Comparison of ENCODE assay signal across 10 mouse cellular contexts in the genomic region with DNA sequence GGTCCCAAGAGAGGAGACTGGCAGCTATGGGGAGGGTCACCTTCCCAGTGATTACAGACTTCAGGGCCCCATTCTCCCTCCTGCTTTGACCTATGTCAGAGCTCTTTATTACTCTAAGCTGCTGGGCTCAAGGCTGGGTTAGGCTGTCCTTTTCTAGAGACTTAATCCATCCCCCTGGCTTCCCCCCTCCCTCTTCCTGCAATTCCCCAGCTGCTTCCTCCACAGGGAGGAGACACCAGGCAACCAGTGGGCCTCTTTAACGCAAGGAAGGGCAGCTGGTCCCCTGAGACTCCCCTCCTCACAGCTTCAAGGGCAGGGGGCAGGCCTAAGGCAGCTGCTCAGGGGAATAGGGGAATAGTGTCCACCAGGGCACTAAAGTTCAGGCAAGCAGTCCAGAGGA. TPM values are rescaled to one million over a fixed set of nuclear protein-coding genes. Genes with fewer than 3 reads are reported as not detected.
DNase-seq lines count a peak whose midpoint lies in the region; ATAC-seq lines count a peak whose summit lies in the region.
"Had no signal": no experiment of that assay in that cellular context is flagged by ENCODE, and none has a peak within 500 bp of the region (broad histone marks: within the 10 kb centered on the region; RNA-seq: fewer than 3 reads in every experiment).

No protein-coding gene starts in this region.

- no peak overlapping the region for H3K27ac ChIP-seq in hindbrain, embryonic 11.5 days (ENCODE audit: low read depth, low read length)
- H3K27ac ChIP-seq in hindbrain, embryonic 13.5 days: no peak overlapping the region
- no peak overlapping the region for H3K27ac ChIP-seq in embryonic facial prominence, embryonic 14.5 days (replicated peaks; ENCODE audit: low read depth, low read length)
- H3K27ac ChIP-seq in kidney, embryonic 15.5 days: peak overlapping the region; percentile 41; the same call in 1 of the 2 replicates
- no peak overlapping the region for H3K27ac ChIP-seq in neural tube, embryonic 12.5 days
- no peak overlapping the region for H3K27ac ChIP-seq in limb, embryonic 10.5 days
- H3K27ac ChIP-seq: stomach, embryonic 15.5 days had no signal

- intact Hi-C loops in gastrocnemius, postnatal 36 days (cut with DNase I): no loop called here

- peaks cover 17% of the 10 kb centered on the region for H3K4me1 ChIP-seq in hindbrain, embryonic 11.5 days (replicated peaks; ENCODE audit: control insufficient read depth, insufficient read depth, low read length)
- peaks cover 66% of the 10 kb centered on the region for H3K4me1 ChIP-seq in hindbrain, embryonic 13.5 days (replicated peaks)
- H3K4me1 ChIP-seq in embryonic facial prominence, embryonic 14.5 days (ENCODE audit: control insufficient read depth, insufficient read depth, low read length): peaks cover 21% of the 10 kb centered on the region
- H3K4me1 ChIP-seq in kidney, embryonic 15.5 days: peaks cover 55% of the 10 kb centered on the region
- H3K4me1 ChIP-seq in neural tube, embryonic 12.5 days: peaks cover 45% of the 10 kb centered on the region
- H3K4me1 ChIP-seq in limb, embryonic 10.5 days: peaks cover 56% of the 10 kb centered on the region

- no peaks in the 10 kb centered on the region for H3K36me3 ChIP-seq in hindbrain, embryonic 11.5 days (ENCODE audit: control insufficient read depth, insufficient read depth, low read length)
- no peaks in the 10 kb centered on the region for H3K36me3 ChIP-seq in hindbrain, embryonic 13.5 days
- no peaks in the 10 kb centered on the region for H3K36me3 ChIP-seq in embryonic facial prominence, embryonic 14.5 days (ENCODE audit: control insufficient read depth, insufficient read depth, low read length)
- H3K36me3 ChIP-seq in kidney, embryonic 15.5 days: 0 out of 2 replicates have a peak, but pooled peaks cover 1% of the 10 kb centered on the region
- H3K36me3 ChIP-seq in neural tube, embryonic 12.5 days: no peaks in the 10 kb centered on the region
- H3K36me3 ChIP-seq in limb, embryonic 10.5 days: no peaks in the 10 kb centered on the region
- H3K36me3 ChIP-seq: stomach, embryonic 15.5 days had no signal

- ATAC-seq in hindbrain, embryonic 11.5 days (ENCODE audit: low FRiP score): no peak
- no peak for ATAC-seq in hindbrain, embryonic 13.5 days (ENCODE audit: low FRiP score)
- ATAC-seq in embryonic facial prominence, embryonic 14.5 days (ENCODE audit: low read depth): no peak
- ATAC-seq in kidney, embryonic 15.5 days (replicated peaks; ENCODE audit: low FRiP score): 0 out of 2 replicates have a peak, but pooled peaks have one; percentile 10
- no peak for ATAC-seq in neural tube, embryonic 12.5 days (ENCODE audit: low FRiP score, low read depth)

- DNase-seq in hindbrain, embryonic 11.5 days (ENCODE audit: low spot score): peak; percentile 50
- peak; percentile 72 for DNase-seq in embryonic facial prominence, embryonic 14.5 days (ENCODE audit: low spot score)
- no peak for DNase-seq in limb, embryonic 10.5 days (ENCODE audit: low spot score)
- DNase-seq in cerebellum, postnatal 14 days: no peak
- DNase-seq in gastrocnemius, postnatal 36 days: no peak

- no peak overlapping the region for H3K4me3 ChIP-seq in hindbrain, embryonic 11.5 days (ENCODE audit: low read depth, low read length)
- no peak overlapping the region for H3K4me3 ChIP-seq in hindbrain, embryonic 13.5 days
- H3K4me3 ChIP-seq in embryonic facial prominence, embryonic 14.5 days (ENCODE audit: low read depth, low read length): no peak overlapping the region
- 0 out of 2 replicates have a peak overlapping the region, but pooled peaks have one; percentile 1 for H3K4me3 ChIP-seq in kidney, embryonic 15.5 days (replicated peaks)
- no peak overlapping the region for H3K4me3 ChIP-seq in neural tube, embryonic 12.5 days
- H3K4me3 ChIP-seq in limb, embryonic 10.5 days: no peak overlapping the region
- H3K4me3 ChIP-seq: erythroblast, embryonic 14.5 days; stomach, embryonic 15.5 days had no signal

- peaks cover 18% of the 10 kb centered on the region for H3K27me3 ChIP-seq in hindbrain, embryonic 11.5 days (ENCODE audit: control insufficient read depth, insufficient read depth, low read length)
- H3K27me3 ChIP-seq in hindbrain, embryonic 13.5 days: peaks cover 24% of the 10 kb centered on the region
- H3K27me3 ChIP-seq in embryonic facial prominence, embryonic 14.5 days (replicated peaks; ENCODE audit: control insufficient read depth, insufficient read depth, low read length): peaks cover 21% of the 10 kb centered on the region
- H3K27me3 ChIP-seq in kidney, embryonic 15.5 days: peaks cover 27% of the 10 kb centered on the region
- peaks cover 18% of the 10 kb centered on the region for H3K27me3 ChIP-seq in neural tube, embryonic 12.5 days (replicated peaks)
- peaks cover 30% of the 10 kb centered on the region for H3K27me3 ChIP-seq in limb, embryonic 10.5 days (ENCODE audit: low read depth, poor library complexity, severe bottlenecking)
- H3K27me3 ChIP-seq: stomach, embryonic 15.5 days had no signal

- H3K4me2 ChIP-seq in hindbrain, embryonic 11.5 days (replicated peaks; ENCODE audit: low read depth, low read length): no peak overlapping the region
- no peak overlapping the region for H3K4me2 ChIP-seq in hindbrain, embryonic 13.5 days
- no peak overlapping the region for H3K4me2 ChIP-seq in embryonic facial prominence, embryonic 14.5 days (ENCODE audit: low read depth, low read length)
- peak overlapping the region; percentile 87 for H3K4me2 ChIP-seq in kidney, embryonic 15.5 days
- peak overlapping the region; percentile 99; the same call in 1 of the 2 replicates for H3K4me2 ChIP-seq in neural tube, embryonic 12.5 days (replicated peaks)

- no peaks in the 10 kb centered on the region for H3K9me3 ChIP-seq in hindbrain, embryonic 11.5 days (ENCODE audit: control insufficient read depth, low read length)
- H3K9me3 ChIP-seq in hindbrain, embryonic 13.5 days: no peaks in the 10 kb centered on the region
- H3K9me3 ChIP-seq in embryonic facial prominence, embryonic 14.5 days (ENCODE audit: control insufficient read depth, low read length): no peaks in the 10 kb centered on the region
- no peaks in the 10 kb centered on the region for H3K9me3 ChIP-seq in kidney, embryonic 15.5 days (replicated peaks)
- H3K9me3 ChIP-seq in neural tube, embryonic 12.5 days: no peaks in the 10 kb centered on the region
- no peaks in the 10 kb centered on the region for H3K9me3 ChIP-seq in limb, embryonic 10.5 days (replicated peaks)
- H3K9me3 ChIP-seq: stomach, embryonic 15.5 days had no signal

- WGBS in hindbrain, embryonic 11.5 days: 0% methylated on average over 1 of the region's 1 CpGs
- WGBS in hindbrain, embryonic 13.5 days: 5% methylated on average over 1 of the region's 1 CpGs
- 15% methylated on average over 1 of the region's 1 CpGs for WGBS in embryonic facial prominence, embryonic 14.5 days
- WGBS in kidney, embryonic 15.5 days: 0% methylated on average over 1 of the region's 1 CpGs
- 0% methylated on average over 1 of the region's 1 CpGs for WGBS in neural tube, embryonic 12.5 days
- WGBS in limb, embryonic 10.5 days: 0% methylated on average over 1 of the region's 1 CpGs

- H3K9ac ChIP-seq in hindbrain, embryonic 11.5 days (ENCODE audit: low read depth, low read length): no peak overlapping the region
- H3K9ac ChIP-seq in hindbrain, embryonic 13.5 days: no peak overlapping the region
- no peak overlapping the region for H3K9ac ChIP-seq in embryonic facial prominence, embryonic 14.5 days (ENCODE audit: low read depth, low read length)
- no peak overlapping the region for H3K9ac ChIP-seq in kidney, embryonic 15.5 days
- no peak overlapping the region for H3K9ac ChIP-seq in neural tube, embryonic 12.5 days
- H3K9ac ChIP-seq: stomach, embryonic 15.5 days had no signal

RNA-seq across cellular contexts. Expression of a gene that starts 1.9 kb away (rescaled TPM):
- polyA plus RNA-seq in hindbrain, embryonic 11.5 days (2014; fragmentation: Nextera tagmentation; extraction: Ambion mirVana): 34.5 and 39.4 TPM in 2 replicates
- polyA plus RNA-seq in hindbrain, embryonic 13.5 days (2015; fragmentation: Nextera tagmentation; extraction: Ambion mirVana): 58.1 and 65.5 TPM in 2 replicates
- polyA plus RNA-seq in embryonic facial prominence, embryonic 14.5 days (2014; fragmentation: Nextera tagmentation; extraction: Ambion mirVana): 47.1 and 50.7 TPM in 2 replicates
- polyA plus RNA-seq in kidney, embryonic 15.5 days (2015; fragmentation: Nextera tagmentation; extraction: Ambion mirVana): 39.7 and 44.9 TPM in 2 replicates
- 65.0 and 69.5 TPM in 2 replicates for polyA plus RNA-seq in neural tube, embryonic 12.5 days (2016; fragmentation: Nextera tagmentation; extraction: Ambion mirVana)
- polyA plus RNA-seq in limb, embryonic 10.5 days (2016; fragmentation: Nextera tagmentation; extraction: Ambion mirVana): 56.7 and 66.9 TPM in 2 replicates
- total RNA-seq in gastrocnemius, postnatal 36 days (2021): 10 to 100 TPM; 10.5 to 15.5 TPM

RNA-seq across cellular contexts. Expression of a gene that starts 34.9 kb away (rescaled TPM):
- 0.60 and 1.7 TPM in 2 replicates for polyA plus RNA-seq in hindbrain, embryonic 11.5 days (2014; fragmentation: Nextera tagmentation; extraction: Ambion mirVana)
- 4.7 and 4.8 TPM in 2 replicates for polyA plus RNA-seq in hindbrain, embryonic 13.5 days (2015; fragmentation: Nextera tagmentation; extraction: Ambion mirVana)
- polyA plus RNA-seq in embryonic facial prominence, embryonic 14.5 days (2014; fragmentation: Nextera tagmentation; extraction: Ambion mirVana): 0.82 and 1.4 TPM in 2 replicates
- polyA plus RNA-seq in kidney, embryonic 15.5 days (2015; fragmentation: Nextera tagmentation; extraction: Ambion mirVana): 1.0 and 1.6 TPM in 2 replicates
- 2.1 and 2.9 TPM in 2 replicates for polyA plus RNA-seq in neural tube, embryonic 12.5 days (2016; fragmentation: Nextera tagmentation; extraction: Ambion mirVana)
- 2.0 and 3.7 TPM in 2 replicates for polyA plus RNA-seq in limb, embryonic 10.5 days (2016; fragmentation: Nextera tagmentation; extraction: Ambion mirVana)
- total RNA-seq in gastrocnemius, postnatal 36 days (2021): under 1 TPM; 0.43 to 0.54 TPM

RNA-seq across cellular contexts. Expression of a gene that starts 49.4 kb away (rescaled TPM):
- 68.1 and 69.0 TPM in 2 replicates for polyA plus RNA-seq in hindbrain, embryonic 11.5 days (2014; fragmentation: Nextera tagmentation; extraction: Ambion mirVana)
- polyA plus RNA-seq in hindbrain, embryonic 13.5 days (2015; fragmentation: Nextera tagmentation; extraction: Ambion mirVana): 41.2 and 41.5 TPM in 2 replicates
- polyA plus RNA-seq in embryonic facial prominence, embryonic 14.5 days (2014; fragmentation: Nextera tagmentation; extraction: Ambion mirVana): 35.9 and 39.5 TPM in 2 replicates
- 46.1 and 48.8 TPM in 2 replicates for polyA plus RNA-seq in kidney, embryonic 15.5 days (2015; fragmentation: Nextera tagmentation; extraction: Ambion mirVana)
- polyA plus RNA-seq in neural tube, embryonic 12.5 days (2016; fragmentation: Nextera tagmentation; extraction: Ambion mirVana): 50.3 and 56.0 TPM in 2 replicates
- polyA plus RNA-seq in limb, embryonic 10.5 days (2016; fragmentation: Nextera tagmentation; extraction: Ambion mirVana): 51.1 and 52.9 TPM in 2 replicates
- total RNA-seq in gastrocnemius, postnatal 36 days (2021): 10 to 100 TPM; 12.8 to 15.7 TPM

RNA-seq across cellular contexts. Expression of a gene that starts 58.0 kb away (rescaled TPM):
- polyA plus RNA-seq in hindbrain, embryonic 11.5 days (2014; fragmentation: Nextera tagmentation; extraction: Ambion mirVana): 35.9 and 37.8 TPM in 2 replicates
- polyA plus RNA-seq in hindbrain, embryonic 13.5 days (2015; fragmentation: Nextera tagmentation; extraction: Ambion mirVana): 31.8 and 36.6 TPM in 2 replicates
- 44.1 and 46.5 TPM in 2 replicates for polyA plus RNA-seq in embryonic facial prominence, embryonic 14.5 days (2014; fragmentation: Nextera tagmentation; extraction: Ambion mirVana)
- polyA plus RNA-seq in kidney, embryonic 15.5 days (2015; fragmentation: Nextera tagmentation; extraction: Ambion mirVana): 30.2 and 33.2 TPM in 2 replicates
- 28.1 and 30.9 TPM in 2 replicates for polyA plus RNA-seq in neural tube, embryonic 12.5 days (2016; fragmentation: Nextera tagmentation; extraction: Ambion mirVana)
- polyA plus RNA-seq in limb, embryonic 10.5 days (2016; fragmentation: Nextera tagmentation; extraction: Ambion mirVana): 42.7 and 45.2 TPM in 2 replicates
- total RNA-seq in gastrocnemius, postnatal 36 days (2021): 1 to 10 TPM; 3.2 to 3.4 TPM

Comparison
In these comparisons a context has a peak if more than half of its experiments do, and no peak if none do; other contexts are left out.
1. DNase-seq: peak in hindbrain, embryonic 11.5 days (single experiment) and embryonic facial prominence, embryonic 14.5 days (single experiment); none in limb, embryonic 10.5 days (single experiment), cerebellum, postnatal 14 days (0 of 2) and gastrocnemius, postnatal 36 days (0 of 2).
2. H3K4me2 ChIP-seq: peak in kidney, embryonic 15.5 days (single experiment) and neural tube, embryonic 12.5 days (single experiment); none in hindbrain, embryonic 11.5 days (single experiment), hindbrain, embryonic 13.5 days (single experiment) and embryonic facial prominence, embryonic 14.5 days (single experiment).